Mouse (Mus musculus): Measurements from ENCODE around the gene Mybpc2. TPM values are rescaled to one million over a fixed set of nuclear protein-coding genes. Genes with fewer than 3 reads are reported as not detected.

Mybpc2 gene
- not detected for polyA plus RNA-seq (2017; shearing (Covaris generic))

DNA sequence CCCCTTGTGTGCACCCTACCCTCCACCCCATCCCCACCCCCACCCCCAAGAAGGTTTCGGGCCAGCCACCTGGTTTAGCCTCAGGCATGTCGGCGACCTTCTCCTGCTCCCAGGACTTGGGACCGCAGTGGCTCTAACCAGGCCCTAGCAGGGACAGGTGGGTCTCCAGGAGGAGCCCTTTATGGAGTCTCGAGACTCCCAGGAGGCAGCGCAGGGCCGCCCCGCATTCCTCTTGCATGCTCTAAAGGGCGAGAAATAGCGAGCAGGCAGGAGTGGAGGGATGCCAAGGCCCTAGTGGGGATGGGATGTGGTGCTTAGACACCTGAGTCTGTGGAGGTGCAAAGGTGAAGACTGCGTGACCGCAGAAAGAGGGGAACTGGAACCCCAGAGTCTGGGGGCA, at the start of gene Mybpc2:
Gene Mybpc2, minus strand, starts transcription at position 155 of the 400 bp plus-strand sequence.

GRCm38 (mm10) chr7:44572213-44572701, 47.8 kb upstream of the Mybpc2 start, which contains the start of gene Napsa:
Gene Napsa, plus strand, starts transcription at chr7:44572380.

DNA sequence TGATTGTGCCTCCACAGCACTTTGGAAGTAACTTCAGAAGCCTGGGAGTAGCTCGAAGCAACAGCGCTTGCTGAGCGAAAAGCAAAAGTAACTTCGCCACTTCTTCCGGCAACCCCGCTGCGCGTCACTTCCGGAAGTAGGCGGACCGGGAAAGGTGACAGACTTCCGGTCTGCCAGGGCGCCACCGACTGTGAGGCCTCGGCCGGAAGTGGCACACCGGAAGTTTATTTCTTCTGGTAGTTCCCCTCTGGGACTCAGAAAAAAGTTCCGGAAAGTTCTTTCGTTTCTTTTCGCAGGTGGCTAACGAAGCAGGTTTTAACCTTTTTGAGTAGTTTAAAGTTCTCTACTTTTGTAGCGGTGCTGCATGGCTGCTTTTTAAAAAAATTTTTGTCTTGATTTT, 29.4 kb upstream of the Mybpc2 start, which contains the start of gene Nr1h2:
Gene Nr1h2, minus strand, starts transcription at position 126 of the 400 bp plus-strand sequence.

GRCm38 (mm10) chr7:44548497-44549087, 24.1 kb upstream of the Mybpc2 start, which contains the start of gene Pold1:
Gene Pold1, minus strand, starts transcription at chr7:44548849.

GRCm38 (mm10) chr7:44531946-44532732, 7.7 kb upstream of the Mybpc2 start, which contains the start of gene Spib:
Gene Spib, minus strand, starts transcription at chr7:44532071.

DNA sequence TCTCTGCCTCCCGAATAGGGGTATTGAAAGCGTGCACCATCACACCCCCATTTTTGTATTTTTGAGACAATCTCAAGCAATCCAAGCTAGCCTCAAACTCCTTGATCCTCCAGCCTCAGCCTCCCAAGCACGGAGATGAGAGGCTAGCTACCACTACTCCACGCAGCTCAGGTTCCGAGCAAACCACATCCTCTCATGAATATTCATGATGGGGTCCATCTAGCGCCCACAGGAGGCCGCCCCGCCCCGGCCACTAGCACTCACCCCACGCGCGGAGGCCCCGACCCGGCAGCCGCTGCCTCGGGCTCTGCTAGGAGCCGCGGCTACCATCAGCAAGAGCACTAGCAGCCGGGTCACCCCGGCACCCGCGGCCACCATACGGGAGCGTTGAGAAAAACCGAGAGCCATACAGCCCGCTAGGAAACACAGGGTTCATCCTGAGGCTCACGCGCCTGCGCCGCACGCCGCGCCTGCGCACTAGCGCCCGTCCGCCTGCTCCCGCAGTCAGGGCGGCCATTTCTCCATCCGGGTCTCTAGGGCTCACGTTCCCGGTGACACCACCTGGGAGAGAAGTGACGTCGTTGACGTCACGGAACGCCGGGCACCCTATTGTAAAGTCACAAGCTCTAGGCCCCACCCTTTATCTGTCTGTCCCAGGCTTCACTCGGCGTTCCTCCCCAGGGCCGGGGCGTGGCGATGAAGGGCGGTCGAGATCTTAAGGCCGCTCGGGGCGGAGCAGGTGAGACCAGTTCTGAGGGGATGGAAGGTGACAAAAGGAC, 28.3 kb downstream of the Mybpc2 start, which contains the start of the genes Emc10 and Fam71e1:
Gene Emc10, minus strand, starts transcription at position 538 of the 779 bp plus-strand sequence.
Gene Fam71e1, plus strand, starts transcription at position 590 of the 779 bp plus-strand sequence.

GRCm38 (mm10) chr7:44467811-44468411, 56.5 kb downstream of the Mybpc2 start, which contains the start of gene Josd2:
Gene Josd2, plus strand, starts transcription at chr7:44467980.

DNA sequence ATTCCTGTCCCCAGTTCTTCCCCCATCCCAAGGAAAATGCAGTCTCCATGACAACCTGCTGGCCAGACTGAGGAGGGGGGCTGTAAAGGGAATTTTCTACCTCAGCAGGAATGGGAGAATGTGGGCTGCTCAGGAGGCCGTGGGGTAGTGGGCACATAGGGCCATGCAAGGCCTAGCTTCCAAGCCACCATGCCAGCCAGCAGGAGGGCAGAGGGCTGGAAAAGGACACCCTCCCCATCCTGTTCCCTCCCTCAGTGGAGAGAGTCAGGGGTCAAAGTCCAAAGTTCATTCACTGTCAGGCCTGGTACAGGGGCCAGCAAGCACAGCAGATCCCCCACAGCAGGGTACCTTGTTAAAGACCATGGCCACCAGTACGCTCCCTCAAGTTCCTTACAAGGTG, 59.3 kb downstream of the Mybpc2 start, which contains the start of gene Aspdh:
Gene Aspdh, plus strand, starts transcription at position 281 of the 400 bp plus-strand sequence.

Other genes starting within 250 kb of the Mybpc2 start
- under 1 TPM; 0.31 to 0.95 TPM for gene Clec11a, start 217.8 kb downstream of the Mybpc2 start, polyA plus RNA-seq (2017; shearing (Covaris generic))
- under 1 TPM; 0.10 to 0.24 TPM for gene Shank1, start 214.4 kb downstream of the Mybpc2 start, polyA plus RNA-seq (2017; shearing (Covaris generic))
- under 1 TPM; 0.23 to 0.55 TPM for gene Syt3, start 140.6 kb downstream of the Mybpc2 start, polyA plus RNA-seq (2017; shearing (Covaris generic))
- gene 1700008O03Rik, start 138.8 kb downstream of the Mybpc2 start, polyA plus RNA-seq (2017; shearing (Covaris generic)): under 1 TPM; 0.47 to 0.69 TPM
- gene Lrrc4b, start 95.6 kb downstream of the Mybpc2 start, polyA plus RNA-seq (2017; shearing (Covaris generic)): under 1 TPM; 0.18 to 0.64 TPM
- 1 to 10 TPM in 1 of 2 experiments, not detected in 1; 1.2 TPM for gene Aspdh, start 59.3 kb downstream of the Mybpc2 start, polyA plus RNA-seq (2017; shearing (Covaris generic))
- gene Josd2, start 56.7 kb downstream of the Mybpc2 start, polyA plus RNA-seq (2017; shearing (Covaris generic)): 100 to 1,000 TPM in 1 of 2 experiments, 10 to 100 TPM in 1; 94.8 to 118 TPM
- gene Emc10, start 28.1 kb downstream of the Mybpc2 start, polyA plus RNA-seq (2017; shearing (Covaris generic)): 100 to 1,000 TPM; 151 to 196 TPM
- 1 to 10 TPM; 3.0 to 7.2 TPM for gene Fam71e1, start 28.1 kb downstream of the Mybpc2 start, polyA plus RNA-seq (2017; shearing (Covaris generic))
- gene Spib, start 7.4 kb upstream of the Mybpc2 start, polyA plus RNA-seq (2017; shearing (Covaris generic)): 1 to 10 TPM; 2.6 to 6.3 TPM
- 10 to 100 TPM; 46.3 to 81.8 TPM for gene Pold1, start 24.2 kb upstream of the Mybpc2 start, polyA plus RNA-seq (2017; shearing (Covaris generic))
- gene Nr1h2, start 29.3 kb upstream of the Mybpc2 start, polyA plus RNA-seq (2017; shearing (Covaris generic)): 100 to 1,000 TPM; 132 to 172 TPM
- 1 to 10 TPM; 3.9 to 9.7 TPM for gene Napsa, start 47.7 kb upstream of the Mybpc2 start, polyA plus RNA-seq (2017; shearing (Covaris generic))
- gene Kcnc3, start 66.0 kb upstream of the Mybpc2 start, polyA plus RNA-seq (2017; shearing (Covaris generic)): under 1 TPM; 0.17 to 0.44 TPM
- 1 to 10 TPM in 1 of 2 experiments, under 1 TPM in 1; 0.24 to 1.8 TPM for gene Myh14, start 146.2 kb upstream of the Mybpc2 start, polyA plus RNA-seq (2017; shearing (Covaris generic))
- not detected for gene Izumo2, start 184.1 kb upstream of the Mybpc2 start, polyA plus RNA-seq (2017; shearing (Covaris generic))
- 10 to 100 TPM; 92.8 to 98.9 TPM for gene Vrk3, start 223.8 kb upstream of the Mybpc2 start, polyA plus RNA-seq (2017; shearing (Covaris generic))
- 1 to 10 TPM in 1 of 2 experiments, under 1 TPM in 1; 0.37 to 1.3 TPM for gene Zfp473, start 226.4 kb upstream of the Mybpc2 start, polyA plus RNA-seq (2017; shearing (Covaris generic))

All from inflammation-experienced regulatory T-cells (primary cell).